Mouse (Mus musculus) left cerebral cortex, adult 2 months (tissue): ENCODE results near the gene Abcg1. TPM values are rescaled to one million over a fixed set of nuclear protein-coding genes. Genes with fewer than 3 reads are reported as not detected.

Experiments
- DNase-seq, 2 experiments: peaks; one replicate each; pipeline ENCODE4 v3.0.0; 2021 to 2022; ENCODE audit warnings: low spot score in 2 of 2, mixed read lengths in 1 of 2; ENCODE audit errors: extremely low spot score in 1 of 2
- H3K27ac ChIP-seq: fragments of 200-600 bp; 2 replicates; pipeline ENCODE4 v1.8.1; 2022
- H3K4me3 ChIP-seq: fragments of 200-600 bp; 2 replicates; pipeline ENCODE4 v1.8.1; 2022
- CTCF ChIP-seq: fragments of 200-600 bp; IDR thresholded peaks from 2 replicates; pipeline ENCODE4 v1.8.1; 2022; ENCODE audit warnings: antibody characterized with exemption, mild to moderate bottlenecking, moderate library complexity
- intact Hi-C: fragments of 180-260 bp; cut with DNase I; formaldehyde crosslinking; loops from one replicate; pipeline ENCODE4 v1.15.1; 2025
- total RNA-seq, 2 experiments: library from RNA; stranded (reverse); gene quantifications; 2 replicates each; pipeline ENCODE4 v1.2.3; 2021

Abcg1 gene
- total RNA-seq, 2 experiments from 2014 or later: 76.5 to 77.6 TPM

- intact Hi-C loops: no loop called here
- no peak overlapping the region for H3K27ac ChIP-seq
- no peak for TF ChIP-seq CTCF
- H3K4me3 ChIP-seq: no peak overlapping the region
- DNase-seq: no peak
Observed at GRCm38 (mm10) chr17:31085519-31085918, 28.0 kb downstream of the Abcg1 start.

- DNase-seq: no peak
Observed at GRCm38 (mm10) chr17:31086196-31086595, 28.7 kb downstream of the Abcg1 start.

GRCm38 (mm10) chr17:31088711-31089110 is 31.2 kb downstream of the Abcg1 start:
- intact Hi-C loops: no loop called here
- no peak overlapping the region for H3K27ac ChIP-seq
- TF ChIP-seq CTCF: no peak; the same call in 1 of the 2 replicates
- no peak for DNase-seq
- no peak overlapping the region for H3K4me3 ChIP-seq

More at GRCm38 (mm10) chr17:31086196-31086595, 28.7 kb downstream of the Abcg1 start:
- H3K4me3 ChIP-seq: no peak overlapping the region
- intact Hi-C loops: no loop called here
- no peak overlapping the region for H3K27ac ChIP-seq
- TF ChIP-seq CTCF: no peak

- TF ChIP-seq CTCF: no peak
- H3K27ac ChIP-seq: no peak overlapping the region
Observed at GRCm38 (mm10) chr17:31089848-31090247, 32.4 kb downstream of the Abcg1 start.

GRCm38 (mm10) chr17:31091023-31091735 is 33.7 kb downstream of the Abcg1 start:
- intact Hi-C loops: no loop called here
- no peak for DNase-seq
- no peak overlapping the region for H3K4me3 ChIP-seq
- no peak for TF ChIP-seq CTCF
- H3K27ac ChIP-seq: no peak overlapping the region; the same call in 1 of the 2 replicates

More at GRCm38 (mm10) chr17:31089848-31090247, 32.4 kb downstream of the Abcg1 start:
- DNase-seq: no peak
- intact Hi-C loops: no loop called here
- H3K4me3 ChIP-seq: no peak overlapping the region

GRCm38 (mm10) chr17:31094781-31095180 is 37.3 kb downstream of the Abcg1 start:
- DNase-seq: no peak
- Histone ChIP-seq H3K27ac (no peak overlapping the region), H3K4me3 (no peak overlapping the region)
- TF ChIP-seq CTCF: no peak
- intact Hi-C loops: no loop called here

- TF ChIP-seq CTCF: no peak
- intact Hi-C loops: no loop called here
- H3K4me3 ChIP-seq: no peak overlapping the region
- no peak overlapping the region for H3K27ac ChIP-seq
- no peak for DNase-seq
Observed at GRCm38 (mm10) chr17:31095570-31095969, 38.1 kb downstream of the Abcg1 start.

- intact Hi-C loops: no loop called here
- DNase-seq: no peak
- TF ChIP-seq CTCF: no peak
Observed at GRCm38 (mm10) chr17:31096893-31097292, 39.4 kb downstream of the Abcg1 start.

GRCm38 (mm10) chr17:31098788-31099187 is 41.3 kb downstream of the Abcg1 start:
- no peak for TF ChIP-seq CTCF
- DNase-seq: no peak
- Histone ChIP-seq H3K27ac (peak overlapping the region; percentile 13; the same call in 1 of the 2 replicates), H3K4me3 (no peak overlapping the region)
- intact Hi-C loops: no loop called here

More at GRCm38 (mm10) chr17:31096893-31097292, 39.4 kb downstream of the Abcg1 start:
- Histone ChIP-seq H3K4me3 (no peak overlapping the region), H3K27ac (no peak overlapping the region)

- DNase-seq: no peak
- H3K27ac ChIP-seq: no peak overlapping the region
- TF ChIP-seq CTCF: no peak
- H3K4me3 ChIP-seq: no peak overlapping the region
- intact Hi-C loops: no loop called here
Observed at GRCm38 (mm10) chr17:31103007-31103570, 45.6 kb downstream of the Abcg1 start.

- Histone ChIP-seq H3K4me3 (no peak overlapping the region), H3K27ac (no peak overlapping the region)
- DNase-seq: no peak
- TF ChIP-seq CTCF: no peak
- intact Hi-C loops: no loop called here
Observed at GRCm38 (mm10) chr17:31103823-31104222, 46.3 kb downstream of the Abcg1 start.

GRCm38 (mm10) chr17:31108388-31108787 is 50.9 kb downstream of the Abcg1 start:
- H3K27ac ChIP-seq: no peak overlapping the region
- no peak for DNase-seq
- no peak overlapping the region for H3K4me3 ChIP-seq
- intact Hi-C loops: no loop called here
- no peak for TF ChIP-seq CTCF
